Mouse (Mus musculus): ENCODE measurements around the gene 2310057J18Rik.
A peak's percentile ranks its signal among the peaks of the same experiment; 100 is the strongest.
"Not testable (repeated sequence)": the region's sequence is repeated elsewhere in the genome, so short reads cannot be mapped to it uniquely, and the experiment has no call there.

Gene 2310057J18Rik

GRCm38 (mm10) chr10:28986203-28986602 is at the start of gene 2310057J18Rik:
TSS of gene 2310057J18Rik (minus strand) at chr10:28986303.
- DNase-seq: no peak

GRCm38 (mm10) chr10:29029960-29030359 is 43.9 kb upstream of the 2310057J18Rik start:
- DNase-seq: not testable (repeated sequence)

GRCm38 (mm10) chr10:29019496-29020270 is 33.6 kb upstream of the 2310057J18Rik start:
- no peak for DNase-seq

- no peak for DNase-seq
Observed at GRCm38 (mm10) chr10:28997776-28998175, 11.7 kb upstream of the 2310057J18Rik start.

- DNase-seq: no peak
Observed at GRCm38 (mm10) chr10:28988990-28989389, 2.9 kb upstream of the 2310057J18Rik start.

DNA sequence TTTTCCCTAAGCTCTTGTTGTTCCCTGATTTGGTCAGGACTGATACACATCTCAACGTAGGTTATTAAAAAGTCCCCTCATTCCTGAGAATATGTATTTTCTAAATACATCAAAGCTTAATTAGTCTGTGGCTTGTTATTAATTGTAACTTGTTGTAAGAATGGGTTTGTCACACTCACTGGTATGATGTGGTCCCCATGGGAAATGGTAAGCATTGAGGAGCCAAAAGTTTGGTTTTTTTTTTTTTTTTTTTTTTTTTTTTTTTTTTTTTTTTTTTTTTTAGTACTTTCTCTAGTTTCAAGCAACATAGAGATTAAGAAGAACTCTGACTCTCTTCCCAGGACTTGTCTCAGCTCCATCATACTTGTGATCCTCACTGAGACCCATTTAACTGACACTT is 17.9 kb downstream of the 2310057J18Rik start:
- no peak for DNase-seq

- DNase-seq: peak; percentile 34 to 74
Observed at GRCm38 (mm10) chr10:28955138-28955537, 31.0 kb downstream of the 2310057J18Rik start.

DNA sequence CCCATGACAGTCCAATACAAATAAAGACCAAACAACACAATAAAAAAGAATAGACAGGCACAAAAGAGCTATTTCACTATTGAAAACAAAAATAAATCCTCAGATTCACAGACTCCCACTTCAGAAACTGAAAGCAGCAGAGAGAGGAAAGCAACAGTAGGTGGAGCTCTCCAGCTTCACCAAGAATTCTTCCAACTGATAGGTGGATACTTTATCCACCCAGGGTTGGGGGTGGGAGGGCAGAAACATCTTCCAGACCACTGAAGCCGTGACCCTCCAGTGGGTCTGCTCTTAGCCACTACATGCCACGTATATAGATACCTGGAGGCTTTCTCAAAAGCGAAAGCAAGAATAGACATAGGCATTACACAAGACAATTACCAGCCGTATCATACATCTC is 31.6 kb downstream of the 2310057J18Rik start:
- DNase-seq: no peak
